Mouse (Mus musculus): Measurements from ENCODE around the gene Tmem108.

The Tmem108 gene

GRCm38 (mm10) chr9:103449651-103450050, 312.0 kb downstream of the Tmem108 start:
- no peak for DNase-seq (ENCODE audit: low spot score in 2 of 2)

- no peak for DNase-seq (ENCODE audit: low spot score in 2 of 2)
Observed at GRCm38 (mm10) chr9:103449092-103449491, 312.5 kb downstream of the Tmem108 start.

GRCm38 (mm10) chr9:103444656-103445055, 317.0 kb downstream of the Tmem108 start:
- no peak for DNase-seq (ENCODE audit: low spot score in 2 of 2)

- DNase-seq (ENCODE audit: low spot score in 2 of 2): no peak
Observed at GRCm38 (mm10) chr9:103443824-103444185, 317.8 kb downstream of the Tmem108 start.

- no peak for DNase-seq (ENCODE audit: low spot score in 2 of 2)
Observed at GRCm38 (mm10) chr9:103443121-103443823, 318.4 kb downstream of the Tmem108 start.

- DNase-seq (ENCODE audit: low spot score in 2 of 2): peak in 1 of 2 experiments; percentile 3
Observed at GRCm38 (mm10) chr9:103440597-103440996, 321.0 kb downstream of the Tmem108 start.

GRCm38 (mm10) chr9:103437104-103437503, 324.5 kb downstream of the Tmem108 start:
- DNase-seq (ENCODE audit: low spot score in 2 of 2): no peak

- DNase-seq (ENCODE audit: low spot score in 2 of 2): no peak
Observed at GRCm38 (mm10) chr9:103434116-103434515, 327.5 kb downstream of the Tmem108 start.

All from urinary bladder, adult 18-20 months (tissue).